Mouse (Mus musculus) layer of hippocampus, postnatal 10 days (tissue): ENCODE data around the gene Fam98b. TPM values are rescaled to one million over a fixed set of nuclear protein-coding genes. Genes with fewer than 3 reads are reported as not detected.

Experiments used
- DNase-seq, 2 experiments: peaks; one replicate each; pipeline ENCODE4 v3.0.0; 2021; ENCODE audit warnings: low spot score in 2 of 2
- total RNA-seq, 2 experiments: library from RNA; stranded (reverse); gene quantifications; 2 replicates each; pipeline ENCODE4 v1.2.3; 2021

Fam98b gene
- total RNA-seq, 2 experiments from 2014 or later: 48.1 to 48.8 TPM

DNA sequence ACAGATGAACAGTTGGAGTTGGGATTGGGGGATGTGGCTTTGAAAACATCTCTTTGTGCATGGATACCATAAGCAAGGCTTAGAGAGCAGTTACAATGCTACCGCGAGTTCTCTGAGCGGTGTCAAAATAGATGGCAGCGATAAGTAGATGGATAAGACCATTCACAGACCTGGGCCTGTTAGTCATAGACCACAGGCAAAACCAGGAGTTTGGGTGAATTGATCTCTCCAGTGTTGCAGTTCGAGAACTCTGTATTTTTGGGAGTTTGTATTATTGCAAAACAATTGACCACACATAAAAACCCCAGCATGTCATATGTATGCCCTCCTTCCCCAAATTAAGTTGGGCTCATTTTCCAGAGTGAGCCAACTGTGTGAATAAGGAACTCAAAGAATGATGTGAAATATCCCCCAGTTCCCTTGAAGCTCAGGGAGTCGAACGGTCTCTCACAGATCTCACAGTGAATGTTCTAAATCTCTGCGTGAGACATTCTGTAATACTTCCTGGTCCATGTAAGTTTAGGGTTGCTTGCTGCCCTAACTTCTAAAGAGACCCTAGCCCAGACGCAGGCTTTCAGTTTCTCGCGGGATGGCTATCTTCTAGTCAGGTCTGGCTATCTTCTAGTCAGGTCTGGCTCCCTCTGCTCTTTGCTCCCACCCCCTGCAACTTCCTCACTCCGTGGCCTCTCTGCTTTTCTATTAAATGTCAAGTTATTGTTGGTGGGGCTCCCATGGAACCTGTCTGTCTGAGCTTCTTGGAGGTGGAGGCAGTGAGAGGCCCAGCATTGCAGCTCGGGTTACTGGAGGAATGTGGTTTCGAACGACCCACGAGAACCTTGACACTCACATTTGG is 50.3 kb downstream of the Fam98b start:
- no peak for DNase-seq

DNA sequence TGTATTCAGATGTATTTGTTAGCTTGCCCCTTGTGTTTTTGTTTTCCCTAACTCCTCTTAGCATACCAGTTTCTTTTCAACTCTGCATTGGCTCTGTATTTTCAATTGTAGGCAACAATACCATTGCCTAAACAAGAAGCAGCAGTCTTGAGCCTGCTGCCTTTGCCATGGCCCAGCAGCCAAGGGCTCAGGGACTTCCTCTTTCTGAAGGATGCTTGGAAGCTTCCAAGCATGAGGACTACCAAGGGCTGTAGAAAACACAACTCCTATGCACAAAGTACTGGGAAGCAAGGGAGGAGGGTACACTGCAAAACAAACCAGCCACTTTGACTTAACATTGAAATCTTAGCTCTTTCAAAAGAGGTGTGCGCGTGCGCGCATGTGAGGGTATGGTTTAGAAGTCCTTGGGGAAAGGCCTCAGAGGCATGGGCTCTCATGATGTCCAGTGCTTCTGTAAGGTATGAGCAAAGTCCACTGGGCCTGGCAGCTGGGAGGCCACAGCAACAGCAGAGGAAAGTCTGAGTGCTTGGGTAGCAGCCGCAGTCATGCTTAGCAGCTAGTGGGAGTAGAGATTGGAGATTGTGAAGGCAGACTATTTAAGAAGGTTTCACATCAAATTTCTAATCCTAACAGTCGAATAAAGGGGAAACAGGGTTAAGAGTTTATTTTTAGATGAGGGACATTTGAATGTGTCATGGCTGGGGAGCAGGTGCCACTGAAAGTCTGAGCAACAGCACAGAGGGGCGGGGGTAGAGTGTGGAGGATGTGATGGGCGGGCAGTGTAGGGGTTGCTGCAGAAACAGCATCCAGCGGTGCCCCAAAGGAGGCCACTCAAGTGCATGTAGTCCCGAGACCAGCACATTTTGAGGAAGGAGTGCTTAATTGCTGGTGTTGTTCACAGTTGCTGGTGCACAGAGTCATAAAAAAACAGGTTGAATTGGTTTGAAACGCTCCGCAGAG is 54.1 kb downstream of the Fam98b start:
- no peak for DNase-seq

DNA sequence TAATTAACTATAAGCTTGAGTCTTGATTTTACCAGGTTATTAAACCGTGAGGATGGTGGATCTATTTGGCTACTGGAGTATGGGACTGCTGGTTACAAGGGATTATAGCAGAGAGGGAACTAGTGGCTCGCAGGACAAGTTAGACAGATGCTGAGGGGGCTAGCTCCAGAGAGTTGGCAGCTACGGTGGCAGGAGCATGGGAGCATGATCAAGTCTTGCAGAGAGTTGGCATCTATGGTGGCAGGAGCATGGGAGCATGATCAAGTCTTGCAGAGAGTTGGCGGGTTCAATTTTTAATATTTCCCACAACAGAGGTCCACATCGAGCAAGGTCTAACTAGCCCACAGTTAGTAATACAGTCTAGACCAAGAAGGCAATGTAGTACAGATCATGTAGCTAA is 55.4 kb downstream of the Fam98b start:
- no peak for DNase-seq

DNA sequence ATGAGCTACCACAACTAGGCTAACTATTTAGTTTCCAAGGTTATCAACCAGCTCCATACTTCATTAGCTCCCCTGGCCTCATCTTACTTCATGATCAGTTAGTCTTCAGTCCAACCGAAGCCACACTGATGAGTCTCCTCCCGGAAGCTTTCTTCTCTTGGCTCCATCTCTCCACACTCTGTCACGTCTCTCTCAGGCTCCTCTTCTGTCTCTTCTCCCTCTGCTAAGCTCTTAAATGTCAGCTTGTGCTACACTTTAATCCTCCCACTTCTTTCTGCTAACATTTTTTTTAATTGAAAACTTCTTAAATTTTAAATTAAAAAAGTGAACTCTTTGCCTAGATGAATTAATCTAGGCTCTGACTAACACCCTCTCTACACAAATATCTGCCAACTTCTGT is 58.4 kb downstream of the Fam98b start:
- no peak for DNase-seq

DNA sequence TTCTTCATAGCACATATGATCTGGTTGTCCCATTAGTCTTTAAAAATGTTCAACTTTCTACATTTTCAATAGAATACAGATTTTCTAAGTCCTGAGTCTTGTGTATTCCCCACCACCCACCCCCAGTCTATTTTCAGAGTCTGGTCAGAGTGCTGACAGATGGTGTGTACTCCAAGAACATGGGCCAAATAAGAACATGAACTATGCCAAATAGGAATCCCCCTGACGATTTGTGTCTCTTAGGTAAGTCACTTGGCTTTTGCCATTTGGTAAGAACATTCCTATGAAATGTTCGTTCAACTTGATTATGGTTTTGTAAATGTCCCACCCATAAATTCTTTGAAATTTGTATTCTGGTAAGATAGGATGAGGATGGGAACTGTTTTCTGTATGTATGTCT is 59.5 kb downstream of the Fam98b start:
- no peak for DNase-seq

DNA sequence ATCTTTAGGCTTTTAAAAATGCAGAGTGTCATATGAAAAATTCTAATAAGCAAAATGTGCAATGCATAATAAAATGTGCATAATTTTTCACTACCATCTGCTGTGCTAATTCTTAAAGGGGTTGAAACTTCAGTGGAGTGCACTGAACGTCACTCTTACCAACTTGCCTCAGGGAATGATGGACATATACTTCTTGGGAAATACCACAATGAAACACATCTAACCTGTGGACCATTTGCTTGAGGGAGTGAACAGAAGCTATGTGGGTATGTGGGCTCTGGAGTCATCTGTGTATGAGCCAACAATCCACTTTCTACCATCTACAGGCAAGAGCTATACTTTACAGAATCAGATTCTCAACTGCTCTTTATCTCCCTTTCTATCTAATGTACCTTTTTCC is 61.8 kb downstream of the Fam98b start:
- DNase-seq: no peak

DNA sequence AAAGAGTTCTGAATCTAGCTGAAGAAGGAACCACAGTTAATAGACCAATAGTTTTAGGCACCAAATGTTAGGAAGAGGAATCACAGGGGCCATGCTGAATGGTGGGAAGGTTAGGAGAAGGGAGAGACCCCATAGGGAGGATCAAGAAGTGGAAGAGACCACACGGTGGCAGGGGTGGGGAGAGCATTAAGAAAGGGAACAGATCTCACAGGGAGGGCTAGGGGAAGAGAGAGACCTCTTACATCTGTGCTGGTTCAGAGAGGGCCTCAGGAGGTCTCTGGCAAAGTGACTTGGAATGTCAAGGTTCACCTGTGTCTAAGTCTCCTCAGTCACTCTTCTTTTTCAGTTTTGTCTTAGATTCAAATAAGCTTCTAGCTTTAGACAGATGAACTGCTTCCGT is 62.5 kb downstream of the Fam98b start:
- DNase-seq: no peak

DNA sequence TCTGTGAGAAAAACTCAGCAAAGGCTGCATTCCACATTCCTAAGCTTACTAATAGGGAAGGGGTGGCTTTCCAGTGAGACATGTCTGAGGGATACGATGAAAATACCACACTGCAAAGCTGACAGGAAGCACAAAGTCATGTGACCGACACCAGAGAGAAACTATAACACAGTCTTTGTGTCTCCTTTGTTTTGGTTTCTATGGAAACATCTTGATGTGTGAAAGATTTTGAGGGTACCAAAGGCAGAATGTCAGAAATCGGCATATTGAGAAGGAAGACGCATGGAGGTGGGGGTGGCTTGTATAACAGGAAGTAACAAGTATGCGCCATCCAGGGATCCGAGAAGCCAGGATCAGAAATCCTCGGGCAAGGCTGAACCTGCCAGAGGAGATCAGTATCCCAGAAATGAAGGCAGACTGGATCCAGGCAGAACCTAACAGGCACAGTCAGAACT is 62.9 kb downstream of the Fam98b start:
- no peak for DNase-seq

DNA sequence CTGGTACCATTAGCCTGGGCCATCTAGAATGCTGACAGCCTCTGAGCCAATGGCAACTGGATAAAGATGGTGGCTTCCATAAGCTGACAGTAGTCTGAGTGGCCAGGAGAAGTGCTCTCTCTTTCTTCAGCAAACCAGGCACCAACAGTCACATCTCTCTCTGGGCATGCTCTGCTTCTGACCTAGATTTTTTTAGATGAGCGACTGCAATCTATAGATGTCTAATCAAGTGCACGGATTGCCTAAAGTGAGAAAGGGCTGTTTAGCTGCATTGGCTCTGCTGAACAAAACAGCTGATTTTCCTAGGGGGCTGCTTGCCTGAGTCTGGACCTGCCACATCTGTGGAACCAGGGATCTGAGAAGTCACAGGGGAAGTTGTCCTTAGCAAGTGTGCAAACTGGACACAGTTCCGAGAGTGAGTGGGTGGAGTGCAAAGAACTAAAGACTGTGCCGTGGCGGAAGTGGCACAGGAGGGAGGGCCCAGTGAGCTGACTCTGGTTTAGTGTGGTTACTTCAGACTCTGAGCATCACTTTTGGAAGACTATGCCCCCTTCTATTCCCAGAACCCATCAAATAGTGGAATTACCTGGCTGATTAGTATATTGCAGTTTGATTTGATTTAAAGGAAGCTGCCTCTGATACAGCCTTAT is 64.2 kb downstream of the Fam98b start:
- DNase-seq: no peak

DNA sequence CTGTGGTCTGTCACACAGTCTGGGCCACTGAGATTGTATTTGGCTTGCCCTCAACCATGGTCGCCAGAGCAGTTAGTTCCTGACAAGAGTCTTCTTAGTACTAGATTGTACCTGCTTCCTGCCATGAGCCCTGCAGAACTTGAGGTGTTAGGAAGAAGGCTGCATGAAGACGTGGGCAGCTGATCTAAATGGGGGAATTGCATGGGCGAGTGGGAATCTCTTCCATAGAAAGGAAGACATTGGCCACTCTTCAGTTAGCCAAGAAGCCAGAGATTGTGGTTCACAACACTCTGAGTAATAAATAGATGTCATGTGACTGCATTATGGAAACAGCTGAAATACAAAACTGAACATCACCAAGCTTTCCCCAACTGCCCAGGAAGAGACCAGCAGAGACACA is 69.5 kb downstream of the Fam98b start:
- no peak for DNase-seq

Other genes starting within 250 kb of the Fam98b start
- gene Spred1, start 128.4 kb upstream of the Fam98b start, total RNA-seq: 10 to 100 TPM; 67.5 to 72.2 TPM
- gene Rasgrp1, start 93.3 kb downstream of the Fam98b start, total RNA-seq: 100 to 1,000 TPM; 238 to 268 TPM